Mouse (Mus musculus) heart, embryonic 12.5 days (tissue): ENCODE data around the gene 1700020N01Rik. TPM values are rescaled to one million over a fixed set of nuclear protein-coding genes. Genes with fewer than 3 reads are reported as not detected.

Source experiments
- ATAC-seq: fragments of 200-750 bp; cut with Nextera tagmentation; 2 replicates; pipeline ENCODE4 v1.8.0; 2017; ENCODE audit warnings: moderate TSS enrichment, moderate library complexity; ENCODE audit not compliant: insufficient number of reproducible peaks, low FRiP score
- H3K27ac ChIP-seq: fragments of 300-500 bp; sonication (generic); 2 replicates; pipeline ENCODE4 v1.5.1; 2016; ENCODE audit warnings: mild to moderate bottlenecking, moderate library complexity; ENCODE audit not compliant: poor library complexity, severe bottlenecking
- H3K27me3 ChIP-seq: fragments of 300-500 bp; sonication (generic); replicated peaks from 2 replicates; pipeline ENCODE4 v1.6.1; 2016; ENCODE audit warnings: mild to moderate bottlenecking, moderate library complexity
- H3K36me3 ChIP-seq: fragments of 300-500 bp; sonication (generic); 2 replicates; pipeline ENCODE4 v1.6.1; 2016; ENCODE audit warnings: mild to moderate bottlenecking, moderate library complexity
- H3K4me1 ChIP-seq: fragments of 300-500 bp; sonication (generic); replicated peaks from 2 replicates; pipeline ENCODE4 v1.6.1; 2016; ENCODE audit warnings: mild to moderate bottlenecking
- H3K4me2 ChIP-seq: fragments of 300-500 bp; sonication (generic); 2 replicates; pipeline ENCODE4 v1.6.1; 2016; ENCODE audit warnings: mild to moderate bottlenecking, moderate library complexity
- H3K4me3 ChIP-seq: fragments of 300-500 bp; sonication (generic); 2 replicates; pipeline ENCODE4 v1.5.1; 2016; ENCODE audit warnings: mild to moderate bottlenecking
- H3K9ac ChIP-seq: fragments of 300-500 bp; sonication (generic); 2 replicates; pipeline ENCODE4 v1.6.1; 2016; ENCODE audit warnings: mild to moderate bottlenecking, moderate library complexity
- H3K9me3 ChIP-seq: fragments of 300-500 bp; sonication (generic); replicated peaks from 2 replicates; pipeline ENCODE4 v1.6.1; 2016; ENCODE audit warnings: mild to moderate bottlenecking, moderate library complexity
- WGBS: fragments of 180-500 bp; shearing (Covaris S2); methylation state at CpG from one replicate; pipeline ENCODE4 v1.1.7; 2016; 5-methylcytosine and 5-hydroxymethylcytosine counted together
- polyA plus RNA-seq: library from polyadenylated mRNA; unstranded; fragments of >200 nt; fragmentation: Nextera tagmentation; extraction: Ambion mirVana; gene quantifications from 2 replicates; pipeline ENCODE4 v1.2.1, GENCODE M21; 2016

1700020N01Rik gene
- polyA plus RNA-seq, 1 experiment from 2014 or later = 0.54 TPM

DNA sequence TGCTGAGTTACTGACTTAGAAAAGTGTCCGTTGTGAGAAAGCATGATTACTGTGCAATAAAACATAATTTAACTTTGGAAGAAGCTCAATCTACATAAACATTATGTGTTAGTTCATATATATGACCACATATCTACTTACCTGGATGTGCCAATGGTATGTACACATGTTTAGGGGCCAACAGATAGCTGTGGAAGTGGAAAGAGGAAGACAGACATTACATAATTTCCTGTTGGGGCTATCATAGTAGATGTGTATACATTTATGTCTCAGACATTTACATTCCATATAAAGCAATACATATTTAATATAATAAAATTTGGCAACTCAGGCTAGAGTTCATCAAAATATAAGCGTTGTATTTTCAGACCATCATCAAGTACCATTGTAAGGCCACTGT is 29.5 kb upstream of the 1700020N01Rik start:
- Histone ChIP-seq H3K9ac (no peak overlapping the region), H3K27me3 (no peaks in the 10 kb centered on the region), H3K4me1 (peaks cover 6% of the 10 kb centered on the region), H3K27ac (no peak overlapping the region), H3K36me3 (no peaks in the 10 kb centered on the region), H3K4me2 (no peak overlapping the region), H3K4me3 (no peak overlapping the region), H3K9me3 (no peaks in the 10 kb centered on the region)
- no peak for ATAC-seq
- 78% methylated on average over 2 of the region's 2 CpGs for WGBS

DNA sequence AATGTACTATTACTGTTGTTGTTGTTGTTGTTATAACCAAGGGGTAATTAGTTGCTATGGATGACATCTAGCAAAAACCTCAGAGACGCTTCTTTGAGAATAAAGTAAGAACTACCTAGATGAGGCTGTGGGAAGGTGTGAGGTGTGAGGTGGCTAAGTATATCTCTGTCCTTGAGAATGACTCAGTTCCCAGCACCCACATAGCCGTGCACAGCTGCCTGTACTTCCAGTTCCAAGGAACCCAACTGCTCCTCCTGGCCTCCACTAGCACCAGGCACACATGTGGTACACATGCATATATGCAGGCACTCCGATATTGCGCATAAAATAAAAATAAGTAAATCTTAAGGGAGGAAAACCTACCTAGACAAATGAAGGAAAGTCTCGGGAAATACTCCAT is 28.8 kb upstream of the 1700020N01Rik start:
- ATAC-seq = no peak
- H3K9ac ChIP-seq = no peak overlapping the region

DNA sequence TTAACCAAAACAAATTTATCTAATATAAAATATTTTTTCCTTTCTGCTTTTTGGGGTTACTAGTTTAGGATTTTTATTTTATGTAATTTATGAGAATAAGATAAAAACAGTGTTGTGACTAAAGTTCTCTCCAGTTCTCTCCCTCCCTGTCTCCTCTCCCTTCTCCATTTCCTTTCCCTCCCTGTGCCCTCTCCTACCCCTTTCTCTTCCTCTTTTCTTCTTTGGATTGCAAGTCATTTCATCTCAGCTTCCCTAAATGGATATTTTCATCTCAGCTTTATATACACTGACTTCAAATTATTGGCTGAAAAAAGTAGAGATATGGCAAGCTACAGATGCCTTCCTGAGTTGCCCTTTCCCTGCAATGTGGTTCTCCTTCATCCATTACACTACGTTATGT is 26.9 kb upstream of the 1700020N01Rik start:
- no peak overlapping the region for H3K9ac ChIP-seq

More for the DNA sequence above, 28.8 kb upstream of the 1700020N01Rik start:
- H3K27me3 ChIP-seq = no peaks in the 10 kb centered on the region
- H3K9me3 ChIP-seq = no peaks in the 10 kb centered on the region
- H3K4me2 ChIP-seq = no peak overlapping the region
- H3K4me3 ChIP-seq = no peak overlapping the region
- peaks cover 6% of the 10 kb centered on the region for H3K4me1 ChIP-seq
- no peak overlapping the region for H3K27ac ChIP-seq
- H3K36me3 ChIP-seq = no peaks in the 10 kb centered on the region
- WGBS = 85% methylated on average over 5 of the region's 5 CpGs

DNA sequence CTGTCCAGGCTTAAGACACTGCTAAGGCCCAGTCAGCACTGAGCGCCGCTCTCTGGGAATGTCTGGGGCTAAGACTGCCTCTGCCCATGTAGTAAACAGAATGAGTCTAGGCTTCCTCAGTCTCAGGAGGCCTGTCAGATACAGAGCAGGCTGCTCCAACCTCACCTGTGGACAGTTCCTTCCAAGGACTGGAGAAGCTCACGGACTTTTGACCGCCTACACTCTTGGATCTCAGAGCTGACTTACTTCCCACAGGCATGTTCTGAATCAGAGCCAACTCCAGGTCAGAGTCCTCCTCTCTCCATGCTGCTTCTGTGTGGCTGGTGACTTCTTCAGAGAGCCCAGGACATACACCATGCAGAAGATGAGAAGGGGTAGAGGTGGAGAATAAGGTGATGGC is 21.3 kb upstream of the 1700020N01Rik start:
- Histone ChIP-seq H3K4me1 (no peaks in the 10 kb centered on the region), H3K4me3 (no peak overlapping the region), H3K9me3 (no peaks in the 10 kb centered on the region), H3K36me3 (no peaks in the 10 kb centered on the region), H3K4me2 (no peak overlapping the region), H3K27ac (no peak overlapping the region), H3K27me3 (no peaks in the 10 kb centered on the region), H3K9ac (no peak overlapping the region)
- WGBS = 84% methylated on average over 4 of the region's 4 CpGs
- ATAC-seq = no peak

More for the DNA sequence above, 26.9 kb upstream of the 1700020N01Rik start:
- no peaks in the 10 kb centered on the region for H3K9me3 ChIP-seq
- H3K4me1 ChIP-seq = peaks cover 6% of the 10 kb centered on the region
- no peak for ATAC-seq
- WGBS = 94% methylated on average over 1 of the region's 1 CpGs
- H3K27me3 ChIP-seq = no peaks in the 10 kb centered on the region
- no peak overlapping the region for H3K27ac ChIP-seq
- H3K36me3 ChIP-seq = no peaks in the 10 kb centered on the region
- H3K4me3 ChIP-seq = no peak overlapping the region
- no peak overlapping the region for H3K4me2 ChIP-seq

DNA sequence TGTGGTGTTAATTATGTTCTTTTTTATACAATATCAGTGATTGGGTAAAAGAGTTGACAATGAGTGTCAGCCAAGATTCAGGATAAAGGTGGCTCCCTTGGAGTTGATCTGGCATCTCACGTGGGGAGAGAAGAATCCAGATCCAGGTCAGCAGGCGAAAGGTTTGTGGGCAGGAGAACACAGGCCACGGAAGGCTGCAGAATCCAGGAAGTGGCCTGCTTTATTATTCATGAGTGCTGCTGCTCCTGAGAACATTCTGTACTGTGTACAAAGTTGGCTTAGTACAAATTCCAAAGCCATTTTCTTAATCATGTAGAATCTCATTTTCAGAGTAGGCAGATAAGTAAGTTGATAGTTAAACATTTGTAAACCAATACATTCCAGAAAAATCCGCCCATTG is 19.2 kb upstream of the 1700020N01Rik start:
- H3K27ac ChIP-seq = no peak overlapping the region
- H3K27me3 ChIP-seq = no peaks in the 10 kb centered on the region
- no peaks in the 10 kb centered on the region for H3K9me3 ChIP-seq
- H3K4me2 ChIP-seq = no peak overlapping the region
- H3K36me3 ChIP-seq = no peaks in the 10 kb centered on the region
- no peak overlapping the region for H3K4me3 ChIP-seq
- ATAC-seq = no peak
- H3K4me1 ChIP-seq = peaks cover 9% of the 10 kb centered on the region
- no peak overlapping the region for H3K9ac ChIP-seq
- 75% methylated on average over 4 of the region's 4 CpGs for WGBS

DNA sequence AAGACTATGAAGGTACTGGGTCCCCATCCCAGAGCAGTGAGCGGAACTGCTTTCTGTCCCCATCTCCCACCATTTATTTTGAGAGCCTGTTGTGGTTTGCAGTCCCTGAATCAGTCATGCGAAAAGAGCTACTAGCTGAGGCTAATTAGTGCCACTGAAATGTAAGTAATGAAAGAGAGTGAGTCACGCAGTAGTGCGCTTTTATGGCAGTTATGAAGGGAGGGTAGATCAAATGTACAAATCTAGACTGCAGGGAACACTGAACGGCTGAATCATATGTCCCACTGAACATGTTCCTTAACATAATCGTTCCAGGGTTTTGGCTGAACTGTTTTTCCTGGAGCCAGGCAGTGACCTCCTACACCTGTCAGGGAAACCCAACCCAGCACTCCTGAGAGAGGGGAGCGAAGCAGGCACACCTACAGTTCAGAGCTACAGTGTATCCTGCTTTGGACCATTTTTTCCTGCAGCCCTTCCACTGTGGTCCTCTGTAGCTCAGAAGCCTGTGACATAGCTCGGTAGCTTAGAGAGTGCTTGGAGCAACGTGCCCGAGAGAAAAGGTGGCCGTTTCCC is 17.1 kb upstream of the 1700020N01Rik start:
- Histone ChIP-seq H3K9ac (no peak overlapping the region), H3K36me3 (no peaks in the 10 kb centered on the region), H3K4me3 (no peak overlapping the region), H3K4me2 (no peak overlapping the region), H3K4me1 (peaks cover 9% of the 10 kb centered on the region), H3K27ac (no peak overlapping the region), H3K27me3 (no peaks in the 10 kb centered on the region), H3K9me3 (no peaks in the 10 kb centered on the region)
- no peak for ATAC-seq
- WGBS = 87% methylated on average over 11 of the region's 11 CpGs

DNA sequence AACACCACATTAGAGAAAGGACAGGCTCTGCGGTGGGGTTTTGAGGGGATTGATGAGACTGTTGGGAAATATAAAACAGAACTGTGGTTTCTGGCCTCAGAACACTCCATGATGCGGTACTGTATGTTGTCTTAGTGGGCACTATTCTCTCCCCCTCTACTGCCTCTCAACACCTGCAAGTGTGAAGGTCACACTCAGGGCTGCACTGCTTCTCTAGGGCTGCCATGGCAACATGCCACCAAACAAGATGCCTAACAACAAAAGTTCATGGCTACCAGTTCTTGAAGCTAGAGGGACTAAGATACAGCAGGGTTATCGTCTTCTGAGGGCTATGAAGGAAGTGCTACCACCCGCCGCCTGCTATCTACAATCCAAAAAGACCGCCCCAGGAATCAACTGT is 15.1 kb upstream of the 1700020N01Rik start:
- no peak overlapping the region for H3K4me3 ChIP-seq
- no peak overlapping the region for H3K9ac ChIP-seq
- H3K9me3 ChIP-seq = no peaks in the 10 kb centered on the region; the same call in 1 of the 2 replicates
- H3K4me1 ChIP-seq = peaks cover 9% of the 10 kb centered on the region
- H3K27ac ChIP-seq = peak overlapping the region; percentile 11; the same call in 1 of the 2 replicates
- WGBS = 33% methylated on average over 6 of the region's 6 CpGs
- ATAC-seq = peak; percentile 51
- no peaks in the 10 kb centered on the region for H3K36me3 ChIP-seq
- H3K27me3 ChIP-seq = no peaks in the 10 kb centered on the region
- H3K4me2 ChIP-seq = peak overlapping the region; percentile 29; the same call in 1 of the 2 replicates

DNA sequence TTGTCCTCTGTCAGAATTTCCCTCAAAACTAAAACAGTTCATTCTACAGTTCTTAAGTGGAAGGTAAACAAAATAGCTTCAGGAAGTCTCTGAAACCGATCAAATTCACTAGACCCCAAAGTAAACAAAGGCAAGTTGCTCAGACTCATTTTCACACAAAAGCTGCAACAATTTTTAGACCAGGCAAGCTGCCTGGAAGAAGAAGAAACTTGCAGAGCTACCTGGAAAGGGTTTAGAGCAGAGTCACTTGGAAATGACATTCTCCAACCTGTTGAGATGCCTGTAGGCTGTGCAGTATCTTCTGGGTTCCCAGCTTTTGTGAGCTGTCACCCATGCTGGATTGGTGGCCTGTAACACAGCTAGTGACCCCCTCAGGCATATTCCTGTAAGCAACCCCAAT is 11.4 kb upstream of the 1700020N01Rik start:
- Histone ChIP-seq H3K4me3 (no peak overlapping the region), H3K36me3 (no peaks in the 10 kb centered on the region), H3K4me2 (no peak overlapping the region), H3K27me3 (no peaks in the 10 kb centered on the region), H3K9ac (no peak overlapping the region), H3K27ac (no peak overlapping the region), H3K9me3 (no peaks in the 10 kb centered on the region; the same call in 1 of the 2 replicates), H3K4me1 (peaks cover 9% of the 10 kb centered on the region)
- 84% methylated on average over 1 of the region's 1 CpGs for whole genome bisulfite sequencing
- ATAC-seq = no peak

DNA sequence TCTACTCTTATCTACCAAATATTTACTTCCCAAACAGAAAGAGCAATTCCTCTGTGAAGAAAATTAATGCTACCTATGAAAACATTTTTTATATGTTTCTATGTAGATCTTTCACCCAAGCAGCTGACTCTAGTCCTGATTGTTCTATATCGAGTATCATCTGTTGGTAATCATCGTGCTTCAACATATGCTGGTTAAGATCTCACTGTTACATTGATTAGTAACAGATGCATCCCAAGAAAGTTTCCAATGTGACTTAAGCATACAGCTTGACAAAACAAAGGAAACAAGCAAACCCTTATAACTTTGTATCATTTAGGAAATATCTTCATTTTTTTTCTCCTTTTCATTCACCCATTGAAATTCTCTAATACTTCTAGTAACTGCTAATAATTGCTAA is 5.9 kb upstream of the 1700020N01Rik start:
- no peak for ATAC-seq
- H3K9ac ChIP-seq = no peak overlapping the region
- H3K4me1 ChIP-seq = no peaks in the 10 kb centered on the region
- H3K27me3 ChIP-seq = no peaks in the 10 kb centered on the region
- no peak overlapping the region for H3K4me3 ChIP-seq
- no peak overlapping the region for H3K27ac ChIP-seq
- H3K4me2 ChIP-seq = no peak overlapping the region
- WGBS = 85% methylated on average over 2 of the region's 2 CpGs
- H3K36me3 ChIP-seq = no peaks in the 10 kb centered on the region
- no peaks in the 10 kb centered on the region for H3K9me3 ChIP-seq

DNA sequence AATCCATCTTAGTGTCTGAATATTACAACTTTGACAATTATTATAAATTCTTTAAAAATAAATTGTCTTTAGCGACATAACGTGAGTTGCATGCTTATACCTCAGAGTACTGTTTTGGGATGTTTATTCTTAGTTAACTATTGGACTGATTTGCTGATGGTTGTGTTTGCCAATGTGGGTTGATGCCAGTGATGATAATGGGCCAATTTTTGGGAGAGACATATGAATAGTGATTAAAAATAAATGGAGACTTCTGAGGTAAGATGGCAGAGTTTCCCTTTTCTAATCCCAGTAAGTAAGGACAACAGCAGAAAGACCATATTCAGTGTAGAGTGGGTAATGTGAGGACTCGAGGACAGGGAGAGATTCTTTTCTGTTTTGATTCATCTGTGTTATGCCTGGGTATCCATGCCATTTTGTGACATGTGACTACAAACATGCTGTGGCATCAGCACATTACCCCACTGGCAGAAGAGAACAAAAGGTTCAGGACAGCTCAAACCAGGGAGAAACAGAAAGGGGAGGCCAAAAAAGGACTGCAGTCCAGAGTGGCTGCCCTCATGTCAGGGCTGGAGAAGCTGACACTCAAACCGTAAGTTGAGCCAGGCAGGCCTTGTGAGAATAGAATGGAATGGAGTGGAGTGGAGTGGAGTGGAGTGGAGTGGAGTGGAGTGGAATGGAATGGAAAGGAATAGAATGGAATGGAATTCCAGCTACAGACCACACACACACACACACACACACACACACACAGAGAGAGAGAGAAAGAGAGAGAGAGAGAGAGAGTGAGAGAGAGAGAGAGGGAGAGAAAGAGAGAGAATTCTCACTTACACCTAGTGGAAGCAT is 4.7 kb upstream of the 1700020N01Rik start:
- H3K4me1 ChIP-seq = no peaks in the 10 kb centered on the region
- H3K27ac ChIP-seq = no peak overlapping the region
- H3K9ac ChIP-seq = no peak overlapping the region
- H3K4me3 ChIP-seq = no peak overlapping the region
- WGBS = 76% methylated on average over 4 of the region's 4 CpGs
- H3K9me3 ChIP-seq = no peaks in the 10 kb centered on the region
- no peak overlapping the region for H3K4me2 ChIP-seq
- no peaks in the 10 kb centered on the region for H3K27me3 ChIP-seq
- ATAC-seq = no peak
- H3K36me3 ChIP-seq = no peaks in the 10 kb centered on the region

DNA sequence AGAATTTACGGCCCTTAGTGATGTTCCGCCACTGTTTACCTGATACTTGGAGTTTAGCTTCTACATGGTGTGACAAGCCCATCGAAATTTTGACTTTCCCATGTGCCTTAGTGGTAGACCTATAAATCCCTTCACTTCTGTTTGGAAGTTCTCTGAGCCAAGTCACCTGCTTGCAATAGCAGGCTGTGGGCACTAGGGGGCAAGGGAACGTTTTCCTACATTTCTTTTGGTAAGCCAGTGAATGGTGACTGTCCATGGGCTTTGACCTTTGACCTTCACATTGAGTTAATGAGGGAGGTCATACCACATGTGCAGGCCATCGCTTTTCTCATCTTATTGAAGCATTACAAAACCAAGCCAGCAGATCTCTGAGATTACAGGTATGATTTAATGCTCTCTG is 8.0 kb downstream of the 1700020N01Rik start:
- no peaks in the 10 kb centered on the region for H3K27me3 ChIP-seq
- H3K4me1 ChIP-seq = peaks cover 11% of the 10 kb centered on the region
- H3K4me3 ChIP-seq = no peak overlapping the region
- no peak overlapping the region for H3K4me2 ChIP-seq
- WGBS = 46% methylated on average over 5 of the region's 5 CpGs
- H3K27ac ChIP-seq = no peak overlapping the region
- no peaks in the 10 kb centered on the region; the same call in 1 of the 2 replicates for H3K9me3 ChIP-seq
- no peak overlapping the region for H3K9ac ChIP-seq
- no peaks in the 10 kb centered on the region for H3K36me3 ChIP-seq
- ATAC-seq = no peak
